Mouse (Mus musculus): Measurements from ENCODE around the gene Wasf1.

Gene Wasf1

GRCm38 (mm10) chr10:40970601-40971245, 87.4 kb downstream of the Wasf1 start:
- DNase-seq (ENCODE audit: extremely low read depth, low read depth) = no peak

DNA sequence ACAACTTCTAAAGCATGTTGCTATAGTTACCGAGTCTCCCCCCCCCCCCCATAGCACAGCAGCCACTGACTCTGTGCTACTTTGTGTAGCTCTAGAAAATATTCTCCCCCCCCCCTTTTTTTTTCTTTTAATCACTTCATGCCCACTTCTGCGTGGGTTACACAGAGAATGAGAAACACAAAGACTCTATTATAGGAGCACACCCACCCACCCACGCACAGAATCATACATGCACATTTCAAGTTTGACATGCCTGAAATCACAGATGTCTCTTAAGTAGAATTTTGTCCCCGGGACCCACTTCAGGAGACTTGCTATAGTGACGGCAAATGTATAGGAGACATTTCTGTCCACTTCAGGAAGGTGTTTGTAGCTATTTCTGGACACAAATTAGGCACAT, 88.0 kb downstream of the Wasf1 start:
- no peak for DNase-seq (ENCODE audit: extremely low read depth, low read depth)

DNA sequence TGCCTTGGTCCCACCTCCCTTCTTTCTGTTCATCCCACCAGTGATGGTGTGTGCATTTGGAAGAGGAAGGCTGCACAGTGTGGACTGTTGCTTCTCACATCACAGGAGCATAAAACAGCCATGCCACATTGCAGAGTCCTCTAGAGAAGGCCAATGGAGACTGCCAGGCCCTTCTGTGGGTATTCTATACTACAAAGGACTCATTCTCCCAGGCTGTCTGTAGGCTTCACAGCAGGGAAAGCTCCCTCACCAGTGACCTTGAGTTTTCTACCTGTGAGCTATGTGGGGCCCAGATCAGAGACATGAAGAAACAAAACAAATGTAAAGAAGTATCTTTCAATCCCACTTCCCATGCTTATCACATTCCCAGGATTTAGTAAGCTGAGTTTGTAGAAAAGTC, 100.5 kb downstream of the Wasf1 start:
- no peak for DNase-seq (ENCODE audit: extremely low read depth, low read depth)

DNA sequence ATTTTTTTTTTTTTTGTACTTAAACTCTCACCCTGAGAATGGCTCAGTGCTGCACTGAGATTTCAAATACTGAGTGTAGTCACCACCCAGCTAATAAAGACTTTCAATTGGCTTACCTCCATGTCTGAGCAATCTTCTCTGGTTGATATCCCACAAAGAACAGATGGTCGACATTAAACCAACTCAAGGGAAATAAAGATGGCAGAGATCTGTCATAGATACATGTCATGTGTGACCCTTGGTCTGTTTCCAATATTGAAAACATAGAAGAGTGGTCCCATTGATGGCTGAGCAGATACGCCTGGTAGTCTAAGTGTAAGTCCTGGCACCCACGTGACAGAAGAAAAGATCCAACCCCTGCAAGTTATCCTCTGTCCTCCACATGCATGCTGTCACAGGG, 101.3 kb downstream of the Wasf1 start:
- DNase-seq (ENCODE audit: extremely low read depth, low read depth) = no peak

- no peak for DNase-seq (ENCODE audit: extremely low read depth, low read depth)
These were observed 102.1 kb downstream of the Wasf1 start for GRCm38 (mm10) chr10:40985350-40985749.
